Mouse (Mus musculus): ENCODE results near the gene Selenow.

The Selenow gene

GRCm38 (mm10) chr7:15901366-15902048 is 20.7 kb downstream of the Selenow start:
- DNase-seq: no peak

GRCm38 (mm10) chr7:15894251-15894650 is 28.0 kb downstream of the Selenow start:
- DNase-seq: no peak

DNA sequence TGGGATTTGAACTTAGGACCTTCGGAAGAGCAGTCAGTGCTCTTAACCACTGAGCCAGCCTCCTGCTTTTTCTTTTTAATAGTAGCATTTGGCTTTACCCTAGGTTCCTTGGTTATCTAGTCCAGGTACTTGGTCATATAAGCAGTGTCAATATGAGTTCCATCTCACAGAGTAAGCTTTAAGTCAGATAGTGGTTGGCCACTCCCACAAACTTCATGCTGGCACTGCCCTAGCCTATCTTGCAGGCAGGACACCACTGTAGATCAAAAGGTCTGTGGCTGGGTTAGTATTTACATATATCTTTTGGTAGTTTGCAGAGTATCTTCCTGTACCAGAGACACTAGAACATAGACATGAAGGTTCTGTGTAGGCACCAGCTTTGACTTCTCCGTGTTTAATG is 38.1 kb downstream of the Selenow start:
- DNase-seq: no peak

- DNase-seq: no peak
Measured at GRCm38 (mm10) chr7:15882317-15882716, 39.9 kb downstream of the Selenow start, which contains the start of gene Crxos. Gene Crxos, plus strand, starts transcription at chr7:15882617.

DNA sequence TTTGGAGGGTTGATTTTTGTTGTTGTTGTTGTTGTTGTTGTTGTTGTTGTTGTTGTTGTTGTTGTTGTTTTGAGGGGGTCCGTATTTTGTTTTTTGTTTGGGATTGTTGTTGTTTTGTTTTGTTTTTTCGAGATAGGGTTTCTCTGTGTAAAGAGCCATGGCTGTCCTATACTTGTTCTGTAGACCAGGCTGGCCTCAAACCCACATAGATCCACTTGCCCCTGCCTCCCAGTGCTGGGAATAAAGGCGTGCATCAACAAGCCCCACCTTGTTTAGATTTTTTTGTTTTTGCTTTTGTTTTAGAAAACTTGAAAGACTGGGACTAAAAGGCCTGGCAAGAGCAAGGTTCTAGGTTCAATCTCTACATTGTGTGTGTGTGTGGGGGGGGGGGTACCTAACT is 40.4 kb downstream of the Selenow start:
- no peak for DNase-seq

DNA sequence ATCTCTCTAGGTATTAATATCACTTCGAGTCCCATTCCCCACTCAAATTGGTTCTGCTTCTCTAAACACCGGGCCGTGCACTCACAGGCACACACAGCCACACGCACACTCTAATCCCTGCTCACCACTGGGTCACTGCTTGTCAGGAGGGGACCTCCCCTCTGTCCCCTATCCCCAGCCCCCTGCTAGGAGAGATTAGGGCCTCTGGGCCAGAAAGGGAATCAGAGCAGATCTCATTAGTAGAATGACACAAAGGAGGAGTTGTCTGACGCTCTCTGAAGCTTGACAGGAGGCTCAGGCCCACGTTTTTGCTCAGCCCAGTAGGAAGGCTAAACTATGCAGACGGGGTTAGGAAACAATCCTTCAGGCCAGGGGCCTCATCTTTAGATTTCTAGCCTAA is 40.8 kb downstream of the Selenow start:
- no peak for DNase-seq

DNA sequence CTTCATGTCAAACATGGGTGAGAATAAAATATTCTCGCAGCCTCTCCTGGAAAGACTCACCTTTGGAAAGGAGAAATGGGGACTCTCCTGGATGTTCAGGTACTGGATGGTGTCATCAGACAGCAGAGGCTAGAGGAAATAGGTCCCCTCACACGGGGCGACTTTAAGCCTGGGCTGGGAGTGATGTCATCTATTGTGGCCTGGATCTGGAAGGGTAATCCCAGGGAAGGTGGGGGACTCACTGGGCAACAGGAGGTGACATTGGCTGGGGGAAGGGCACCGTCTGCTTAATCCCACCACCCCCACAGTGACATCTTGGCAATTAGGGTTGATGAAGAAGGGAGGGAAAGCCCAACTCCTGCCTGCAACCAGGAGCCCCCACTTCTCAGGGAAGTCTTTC is 42.4 kb downstream of the Selenow start, which contains the start of gene Crx:
Crx (minus strand) TSS at position 213 of the 400 bp plus-strand sequence.
- no peak for DNase-seq

Data from kidney, adult 18-20 months (tissue).